Mouse (Mus musculus) MEL (cell line): ENCODE measurements around the gene Slc26a10. TPM values are rescaled to one million over a fixed set of nuclear protein-coding genes. Genes with fewer than 3 reads are reported as not detected.

ENCODE experiments used
- DNase-seq: peaks from one replicate; pipeline ENCODE4 v3.0.0; 2011; ENCODE audit warnings: low read depth, low spot score
- H3K27ac ChIP-seq: 2 replicates; pipeline ENCODE4 v1.5.1; 2012; ENCODE audit warnings: low read depth, mild to moderate bottlenecking, control low read depth, low read length, moderate library complexity; ENCODE audit not compliant: control insufficient read depth
- H3K27me3 ChIP-seq, 2 experiments: fragments of 150-350 bp in 1 of 2; sonication (generic) in 1 of 2; 2 replicates each; pipeline ENCODE4 v1.6.1; 2012; ENCODE audit warnings: low read length in 2 of 2, mild to moderate bottlenecking in 2 of 2, improper control_type of control experiment in 1 of 2, moderate library complexity in 1 of 2; ENCODE audit not compliant: insufficient read depth in 2 of 2, control insufficient read depth in 1 of 2
- H3K36me3 ChIP-seq, 2 experiments: 2 replicates each; pipeline ENCODE4 v1.6.1; 2012 to 2014; ENCODE audit warnings: low read length in 2 of 2, improper control_type of control experiment in 1 of 2, inconsistent platforms in 1 of 2, mild to moderate bottlenecking in 1 of 2; ENCODE audit not compliant: insufficient read depth in 2 of 2, control insufficient read depth in 1 of 2
- H3K4me1 ChIP-seq, 2 experiments: fragments of 150-350 bp in 1 of 2; sonication (generic) in 1 of 2; 2 replicates each; pipeline ENCODE4 v1.6.1; 2012; ENCODE audit warnings: low read length in 2 of 2, improper control_type of control experiment in 1 of 2, mild to moderate bottlenecking in 1 of 2; ENCODE audit not compliant: insufficient read depth in 2 of 2, control insufficient read depth in 1 of 2
- H3K4me3 ChIP-seq, 2 experiments: fragments of 150-350 bp in 1 of 2; sonication (generic) in 1 of 2; 2 replicates each; pipeline ENCODE4 v1.5.1; 2012; ENCODE audit warnings: low read depth in 2 of 2, low read length in 2 of 2, mild to moderate bottlenecking in 2 of 2, moderate library complexity in 2 of 2, control low read depth in 1 of 2, improper control_type of control experiment in 1 of 2; ENCODE audit not compliant: control insufficient read depth in 1 of 2, insufficient read depth in 1 of 2
- H3K79me2 ChIP-seq: 2 replicates; pipeline ENCODE4 v1.6.1; 2012; ENCODE audit warnings: mild to moderate bottlenecking, low read length, moderate library complexity; ENCODE audit not compliant: control insufficient read depth, poor library complexity, insufficient read depth
- H3K9ac ChIP-seq: 2 replicates; pipeline ENCODE4 v1.6.1; 2012; ENCODE audit warnings: low read depth, mild to moderate bottlenecking, control low read depth, low read length, moderate library complexity; ENCODE audit not compliant: control insufficient read depth, poor library complexity, severe bottlenecking
- H3K9me3 ChIP-seq: fragments of 150-350 bp; sonication (generic); replicated peaks from 2 replicates; pipeline ENCODE4 v1.6.1; 2012; ENCODE audit warnings: mild to moderate bottlenecking, low read length, improper control_type of control experiment, moderate library complexity; ENCODE audit not compliant: insufficient read depth
- BHLHE40 ChIP-seq: IDR thresholded peaks from 2 replicates; pipeline ENCODE4 v1.6.1; 2012; ENCODE audit warnings: low read depth, mild to moderate bottlenecking, inconsistent platforms, low read length, improper control_type of control experiment, borderline replicate concordance
- CHD1 ChIP-seq: IDR thresholded peaks from 2 replicates; pipeline ENCODE4 v1.6.1; 2012; ENCODE audit warnings: low read depth, mild to moderate bottlenecking, inconsistent platforms, low read length, improper control_type of control experiment
- CHD2 ChIP-seq: IDR thresholded peaks from 2 replicates; pipeline ENCODE4 v1.6.1; 2011; ENCODE audit warnings: low read length, improper control_type of control experiment
- CTCF ChIP-seq, 3 experiments: IDR thresholded peaks in 2 of 3; conservative IDR thresholded peaks in 1 of 3; 2 replicates each; pipeline ENCODE4 v1.5.1; 2011 to 2012; ENCODE audit warnings: low read length in 3 of 3, low read depth in 2 of 3, mild to moderate bottlenecking in 2 of 3, improper control_type of control experiment in 1 of 3, inconsistent platforms in 1 of 3, mixed read lengths in 1 of 3, moderate library complexity in 1 of 3; ENCODE audit not compliant: control insufficient read depth in 1 of 3, insufficient read depth in 1 of 3, poor library complexity in 1 of 3, severe bottlenecking in 1 of 3
- E2F4 ChIP-seq: IDR thresholded peaks from 2 replicates; pipeline ENCODE4 v1.6.1; 2011; ENCODE audit warnings: low read depth, low read length, improper control_type of control experiment, borderline replicate concordance
- ELF1 ChIP-seq: IDR thresholded peaks from 2 replicates; pipeline ENCODE4 v1.6.1; 2014; ENCODE audit warnings: low read depth, mild to moderate bottlenecking, inconsistent platforms, low read length, improper control_type of control experiment, moderate library complexity
- EP300 ChIP-seq, 2 experiments: IDR thresholded peaks; 2 replicates each; pipeline ENCODE4 v1.6.1; 2011; ENCODE audit warnings: improper control_type of control experiment in 2 of 2, low read length in 2 of 2, low read depth in 1 of 2, mild to moderate bottlenecking in 1 of 2
- ETS1 ChIP-seq: IDR thresholded peaks from 2 replicates; pipeline ENCODE4 v1.6.1; 2012; ENCODE audit warnings: low read depth, mild to moderate bottlenecking, inconsistent platforms, low read length, improper control_type of control experiment, moderate library complexity
- GABPA ChIP-seq: IDR thresholded peaks from 2 replicates; pipeline ENCODE4 v1.6.1; 2012; ENCODE audit warnings: low read depth, mild to moderate bottlenecking, inconsistent platforms, low read length, improper control_type of control experiment, moderate library complexity
- GATA1 ChIP-seq: IDR thresholded peaks from 2 replicates; pipeline ENCODE4 v1.6.1; 2011; ENCODE audit warnings: low read depth, low read length, improper control_type of control experiment
- HCFC1 ChIP-seq: IDR thresholded peaks from 2 replicates; pipeline ENCODE4 v1.6.1; 2012; ENCODE audit warnings: low read depth, mild to moderate bottlenecking, inconsistent platforms, low read length, improper control_type of control experiment, moderate library complexity
- JUND ChIP-seq: IDR thresholded peaks from 2 replicates; pipeline ENCODE4 v1.6.1; 2011; ENCODE audit warnings: low read depth, mild to moderate bottlenecking, improper control_type of control experiment, low read length
- KAT2A ChIP-seq: conservative IDR thresholded peaks from 2 replicates; pipeline ENCODE4 v1.6.1; 2012; ENCODE audit warnings: low read depth, low read length, improper control_type of control experiment, inconsistent platforms
- MAFK ChIP-seq: IDR thresholded peaks from 2 replicates; pipeline ENCODE4 v1.6.1; 2011; ENCODE audit warnings: low read depth, mild to moderate bottlenecking, low read length, improper control_type of control experiment, borderline replicate concordance
- MAX ChIP-seq: IDR thresholded peaks from 2 replicates; pipeline ENCODE4 v1.6.1; 2011; ENCODE audit warnings: low read length, improper control_type of control experiment
- MAZ ChIP-seq: IDR thresholded peaks from 2 replicates; pipeline ENCODE4 v1.6.1; 2012; ENCODE audit warnings: low read depth, mild to moderate bottlenecking, inconsistent platforms, low read length, improper control_type of control experiment
- MEF2A ChIP-seq: IDR thresholded peaks from 2 replicates; pipeline ENCODE4 v1.6.1; 2014; ENCODE audit warnings: low read depth, mild to moderate bottlenecking, inconsistent platforms, low read length, improper control_type of control experiment; ENCODE audit not compliant: poor library complexity, insufficient replicate concordance, severe bottlenecking; ENCODE audit errors: extremely low read depth
- MXI1 ChIP-seq: IDR thresholded peaks from 2 replicates; pipeline ENCODE4 v1.6.1; 2011; ENCODE audit warnings: mild to moderate bottlenecking, low read depth, low read length, improper control_type of control experiment
- MYC ChIP-seq: IDR thresholded peaks from 2 replicates; pipeline ENCODE4 v1.6.1; 2011; ENCODE audit warnings: low read depth, mild to moderate bottlenecking, low read length, improper control_type of control experiment, moderate library complexity
- NELFE ChIP-seq: IDR thresholded peaks from 2 replicates; pipeline ENCODE4 v1.6.1; 2011; ENCODE audit warnings: low read depth, low read length, improper control_type of control experiment
- NRF1 ChIP-seq: IDR thresholded peaks from 2 replicates; pipeline ENCODE4 v1.6.1; 2014; ENCODE audit warnings: low read depth, mild to moderate bottlenecking, inconsistent platforms, low read length, improper control_type of control experiment, moderate library complexity; ENCODE audit not compliant: poor library complexity, insufficient read depth, severe bottlenecking
- POLR2AphosphoS2 ChIP-seq: IDR thresholded peaks from 2 replicates; pipeline ENCODE4 v1.6.1; 2011; ENCODE audit warnings: low read length, improper control_type of control experiment
- POLR2AphosphoS5 ChIP-seq: IDR thresholded peaks from 2 replicates; pipeline ENCODE4 v1.6.1; 2012; ENCODE audit warnings: low read depth, borderline replicate concordance, mild to moderate bottlenecking, inconsistent platforms, low read length, moderate library complexity, mixed read lengths
- RAD21 ChIP-seq: IDR thresholded peaks from 2 replicates; pipeline ENCODE4 v1.6.1; 2011; ENCODE audit warnings: mild to moderate bottlenecking, low read depth, low read length, improper control_type of control experiment
- RCOR1 ChIP-seq: IDR thresholded peaks from 2 replicates; pipeline ENCODE4 v1.6.1; 2012; ENCODE audit warnings: low read depth, mild to moderate bottlenecking, inconsistent platforms, low read length, improper control_type of control experiment
- SIN3A ChIP-seq: IDR thresholded peaks from 2 replicates; pipeline ENCODE4 v1.6.1; 2012; ENCODE audit warnings: low read length, improper control_type of control experiment, inconsistent platforms
- SMC3 ChIP-seq: IDR thresholded peaks from 2 replicates; pipeline ENCODE4 v1.6.1; 2011; ENCODE audit warnings: low read depth, low read length, improper control_type of control experiment
- TBP ChIP-seq: IDR thresholded peaks from 2 replicates; pipeline ENCODE4 v1.8.0; 2011; ENCODE audit warnings: low read depth, low read length, improper control_type of control experiment
- TCF12 ChIP-seq: IDR thresholded peaks from 2 replicates; pipeline ENCODE4 v1.6.1; 2014; ENCODE audit warnings: low read depth, mild to moderate bottlenecking, inconsistent platforms, low read length, improper control_type of control experiment, moderate library complexity
- ZC3H11A ChIP-seq: IDR thresholded peaks from 2 replicates; pipeline ENCODE4 v1.6.1; 2012; ENCODE audit warnings: low read depth, mild to moderate bottlenecking, inconsistent platforms, low read length, improper control_type of control experiment
- ZMIZ1 ChIP-seq: IDR thresholded peaks from 2 replicates; pipeline ENCODE4 v1.6.1; 2012; ENCODE audit warnings: low read depth, mild to moderate bottlenecking, inconsistent platforms, low read length, improper control_type of control experiment, moderate library complexity
- polyA plus RNA-seq, 2 experiments: library from polyadenylated mRNA; stranded (reverse) in 1 of 2; unstranded in 1 of 2; fragments of >175 nt in 1 of 2; fragments of >200 nt in 1 of 2; gene quantifications; 2 replicates each; pipeline versions ENCODE4 v1.2.1 to v1.2.4; 2012; ENCODE audit warnings: low replicate concordance in 2 of 2, low read depth in 1 of 2; ENCODE audit not compliant: insufficient read length in 2 of 2, insufficient read depth in 1 of 2, missing spikeins in 1 of 2
- total RNA-seq: library from RNA; depleted of rRNA; stranded (reverse); fragments of 300-350 nt; gene quantifications from 2 replicates; pipeline ENCODE4 v1.2.3, GENCODE M21; 2012

Gene Slc26a10
- total and polyA plus RNA-seq, 3 experiments, result 1.1 to 1.3 TPM; not detected in 1

DNA sequence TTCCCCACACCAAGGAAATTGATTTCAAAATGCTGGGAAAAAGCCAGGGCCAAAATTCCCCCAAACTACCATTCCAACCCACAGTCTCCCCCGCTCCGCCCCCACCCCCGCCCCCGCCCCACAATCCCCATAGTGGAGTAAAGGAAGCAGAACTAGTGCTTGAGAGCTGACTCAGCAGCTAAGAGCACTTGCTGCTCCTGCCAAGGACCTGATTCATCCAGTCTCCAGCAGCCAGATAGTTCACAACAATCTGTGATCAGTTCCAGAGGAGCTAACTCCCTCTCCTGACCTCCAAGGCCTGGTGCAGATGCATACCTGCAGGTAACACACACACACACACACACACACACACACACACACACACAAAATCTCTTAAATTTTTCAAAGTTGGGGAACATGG is 51.0 kb downstream of the Slc26a10 start:
- DNase-seq, result peak; percentile 69
- peaks cover 7 to 34% of the 10 kb centered on the region in 2 experiments for H3K4me1 ChIP-seq
- no peak overlapping the region for H3K9ac ChIP-seq
- no peaks in the 10 kb centered on the region; the same call in 1 of the 2 replicates for H3K79me2 ChIP-seq
- peaks cover 0 to 32% of the 10 kb centered on the region in 2 experiments; a peak in 2 of 4 replicates for H3K36me3 ChIP-seq
- no peak for TF ChIP-seq NELFE
- TF ChIP-seq MAFK, result peak; percentile 81; the same call in 1 of the 2 replicates
- TF ChIP-seq SMC3, result no peak
- TF ChIP-seq MXI1, result no peak
- TF ChIP-seq CHD1, result no peak
- H3K9me3 ChIP-seq, result no peaks in the 10 kb centered on the region
- H3K27ac ChIP-seq, result no peak overlapping the region
- H3K27me3 ChIP-seq, result no peaks in the 10 kb centered on the region
- no peak overlapping the region for H3K4me3 ChIP-seq

GRCm38 (mm10) chr10:127127711-127128279 is 52.6 kb downstream of the Slc26a10 start:
- no peaks in the 10 kb centered on the region for H3K9me3 ChIP-seq
- peaks cover 7 to 35% of the 10 kb centered on the region in 2 experiments for H3K4me1 ChIP-seq
- peak overlapping the region; percentile 93 for H3K27ac ChIP-seq
- H3K4me3 ChIP-seq, result peak overlapping the region; percentile 31 to 40
- no peaks in the 10 kb centered on the region for H3K27me3 ChIP-seq
- no peaks in the 10 kb centered on the region; the same call in 1 of the 2 replicates for H3K79me2 ChIP-seq
- peak overlapping the region; percentile 54 for H3K9ac ChIP-seq
- DNase-seq, result peak; percentile 77
- H3K36me3 ChIP-seq, result peaks cover 0 to 32% of the 10 kb centered on the region in 2 experiments; a peak in 2 of 4 replicates
- TF ChIP-seq RCOR1 (peak; percentile 62; the same call in 1 of the 2 replicates), ZC3H11A (no peak), MEF2A (peak; percentile 99), JUND (no peak), SIN3A (peak; percentile 87), ELF1 (0 out of 2 replicates have a peak, but pooled peaks have one; percentile 21), HCFC1 (peak; percentile 54; the same call in 1 of the 2 replicates), KAT2A (no peak), EP300 (IDR thresholded peaks at IDR 0.05; ENCODE audit: low read depth in 1 of 2, low read length in 2 of 2) (peak; percentile 91 to 92), SMC3 (no peak), MAX (peak; percentile 33), GATA1 (peak; percentile 91), TBP (peak; percentile 61), ZMIZ1 (no peak), GABPA (no peak), MAZ (no peak), ETS1 (peak; percentile 97), CHD1 (0 out of 2 replicates have a peak, but pooled peaks have one; percentile 6), BHLHE40 (no peak), POLR2AphosphoS5 (no peak), MAFK (peak; percentile 32; the same call in 1 of the 2 replicates), NRF1 (no peak), E2F4 (no peak), TCF12 (peak; percentile 84), CTCF (IDR thresholded peaks at IDR 0.05 in 2 of 3, conservative IDR thresholded peaks at IDR 0.05 in 1 of 3; ENCODE audit: control insufficient read depth in 1 of 3, insufficient read depth in 1 of 3, low read depth in 2 of 3, low read length in 3 of 3, poor library complexity in 1 of 3, severe bottlenecking in 1 of 3) (no peak), POLR2AphosphoS2 (no peak), RAD21 (no peak), MYC (peak; percentile 57; the same call in 1 of the 2 replicates), CHD2 (no peak)
